Mouse (Mus musculus) embryonic fibroblast, embryonic 13.5 days (primary cell): Measurements from ENCODE around the gene Nhlrc4. TPM values are rescaled to one million over a fixed set of nuclear protein-coding genes. Genes with fewer than 3 reads are reported as not detected.

Source experiments
- H3K27ac ChIP-seq: 2 replicates; pipeline ENCODE4 v1.5.1; 2012; ENCODE audit warnings: low read length, control low read depth, inconsistent platforms; ENCODE audit not compliant: insufficient read depth
- H3K4me1 ChIP-seq: 2 replicates; pipeline ENCODE4 v1.6.1; 2011; ENCODE audit warnings: low read length; ENCODE audit not compliant: control insufficient read depth, insufficient read depth
- H3K4me3 ChIP-seq: 2 replicates; pipeline ENCODE4 v1.5.1; 2011; ENCODE audit warnings: mild to moderate bottlenecking, control low read depth, low read length; ENCODE audit not compliant: insufficient read depth
- CTCF ChIP-seq: IDR thresholded peaks from 2 replicates; pipeline ENCODE4 v1.5.1; 2011; ENCODE audit warnings: mild to moderate bottlenecking, control low read depth, low read length, moderate library complexity, borderline replicate concordance; ENCODE audit not compliant: insufficient read depth
- POLR2A ChIP-seq: IDR thresholded peaks from 2 replicates; pipeline ENCODE4 v1.6.1; 2011; ENCODE audit warnings: low read depth, mild to moderate bottlenecking, control low read depth, low read length, moderate library complexity
- polyA plus RNA-seq: library from polyadenylated mRNA; stranded (reverse); fragments of >200 nt; gene quantifications from 2 replicates; pipeline ENCODE4 v1.2.4, GENCODE M21; 2011; ENCODE audit warnings: low read depth; ENCODE audit not compliant: missing spikeins, insufficient read length

Gene Nhlrc4
- polyA plus RNA-seq, 1 experiment: not detected

DNA sequence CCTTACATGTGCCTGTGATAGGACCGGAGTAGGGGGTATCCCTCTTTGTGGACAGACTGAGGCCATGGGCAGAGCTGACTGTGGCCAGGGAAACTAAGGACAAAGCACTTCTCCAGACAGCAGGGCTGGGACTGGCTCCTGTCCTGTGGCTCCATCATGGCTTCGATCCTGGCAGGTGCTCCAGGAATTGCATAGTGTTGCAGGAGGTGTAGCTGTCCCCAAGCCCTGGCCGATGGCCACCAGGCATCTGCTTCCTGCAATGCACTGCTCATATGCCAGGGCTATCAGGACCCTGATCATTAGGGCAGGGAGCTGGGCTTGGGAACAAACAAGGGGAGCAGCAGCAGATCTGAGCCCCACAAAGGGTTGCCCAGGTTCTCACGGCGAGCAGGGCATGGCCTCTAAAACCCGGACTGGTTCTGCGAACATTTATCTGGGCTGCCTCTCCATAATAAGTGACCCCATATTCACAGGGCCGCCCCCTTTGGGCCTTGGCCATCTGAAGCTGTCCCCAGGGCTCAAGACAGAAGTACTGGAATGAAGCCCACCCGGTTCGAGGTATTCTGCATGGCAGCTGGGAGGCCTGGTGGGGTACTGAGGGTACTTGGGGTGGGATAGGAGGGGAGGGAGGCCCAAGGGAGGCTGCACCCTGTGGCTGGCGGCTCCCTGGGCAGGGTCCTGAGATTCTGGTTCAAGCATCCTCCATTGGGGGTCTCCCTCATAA, 14.2 kb upstream of the Nhlrc4 start:
- Histone ChIP-seq H3K4me1 (no peaks in the 10 kb centered on the region), H3K4me3 (no peak overlapping the region), H3K27ac (no peak overlapping the region)
- TF ChIP-seq POLR2A (no peak), CTCF (no peak)

GRCm38 (mm10) chr17:25957586-25958051, 12.9 kb upstream of the Nhlrc4 start:
- no peaks in the 10 kb centered on the region for H3K4me1 ChIP-seq
- no peak overlapping the region for H3K27ac ChIP-seq
- H3K4me3 ChIP-seq: no peak overlapping the region
- TF ChIP-seq CTCF: no peak
- no peak for TF ChIP-seq POLR2A

GRCm38 (mm10) chr17:25956631-25957030, 11.9 kb upstream of the Nhlrc4 start:
- no peak overlapping the region for H3K4me3 ChIP-seq
- H3K27ac ChIP-seq: no peak overlapping the region
- no peaks in the 10 kb centered on the region for H3K4me1 ChIP-seq
- TF ChIP-seq POLR2A (no peak), CTCF (no peak)

DNA sequence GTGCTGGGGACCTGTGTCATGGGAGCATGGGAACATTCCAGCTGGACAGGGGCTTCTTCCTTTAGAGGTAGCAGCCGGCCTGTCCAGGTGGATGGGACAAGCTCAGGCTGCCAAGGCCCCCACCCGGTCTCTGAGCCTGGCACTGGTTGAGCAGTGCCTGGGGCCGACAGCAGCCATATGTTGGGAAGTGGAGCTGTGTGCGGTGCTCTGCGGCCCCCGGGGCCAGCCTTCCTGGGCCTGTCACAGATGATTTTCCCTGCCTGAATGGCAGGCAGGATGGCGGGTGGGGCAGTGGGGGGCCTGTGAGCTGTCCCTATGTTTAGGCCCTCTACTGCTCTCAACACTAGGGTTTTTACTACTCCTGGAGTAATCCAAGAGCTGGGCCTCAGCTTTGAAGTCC, 11.4 kb upstream of the Nhlrc4 start:
- no peaks in the 10 kb centered on the region for H3K4me1 ChIP-seq
- H3K4me3 ChIP-seq: no peak overlapping the region
- H3K27ac ChIP-seq: no peak overlapping the region
- TF ChIP-seq POLR2A (no peak), CTCF (no peak)

DNA sequence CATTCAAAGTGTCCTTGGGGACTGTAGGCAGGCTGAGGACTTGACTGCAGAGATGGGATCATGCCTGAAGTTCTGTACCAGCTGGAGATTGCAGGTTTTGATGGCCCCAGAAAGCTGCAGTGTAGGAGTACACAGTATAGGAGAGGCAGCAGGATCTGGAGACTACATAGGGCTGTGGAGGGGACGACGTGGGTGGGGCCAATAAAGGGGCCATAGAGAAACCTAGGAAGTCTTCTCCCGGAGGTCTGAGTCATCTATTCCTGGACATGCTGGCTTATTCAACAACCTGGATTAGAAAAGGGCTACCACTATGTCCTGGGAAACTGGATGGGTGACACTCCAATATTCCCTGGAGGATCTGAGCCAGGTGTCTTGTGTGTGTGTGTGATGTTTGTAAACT, 11.0 kb upstream of the Nhlrc4 start:
- H3K4me1 ChIP-seq: no peaks in the 10 kb centered on the region
- H3K4me3 ChIP-seq: no peak overlapping the region
- H3K27ac ChIP-seq: no peak overlapping the region
- TF ChIP-seq POLR2A (no peak), CTCF (no peak)

GRCm38 (mm10) chr17:25954671-25955070, 9.9 kb upstream of the Nhlrc4 start:
- Histone ChIP-seq H3K4me1 (no peaks in the 10 kb centered on the region), H3K4me3 (no peak overlapping the region), H3K27ac (no peak overlapping the region)
- TF ChIP-seq CTCF (no peak), POLR2A (no peak)

GRCm38 (mm10) chr17:25953161-25953560, 8.4 kb upstream of the Nhlrc4 start:
- H3K4me1 ChIP-seq: no peaks in the 10 kb centered on the region
- no peak overlapping the region for H3K27ac ChIP-seq
- H3K4me3 ChIP-seq: no peak overlapping the region
- TF ChIP-seq CTCF (no peak), POLR2A (no peak)

- Histone ChIP-seq H3K4me3 (peak within 1 kb of the TSS; percentile 30), H3K27ac (no peak within 1 kb of the TSS), H3K4me1 (no peaks in the 10 kb centered on the region)
- TF ChIP-seq CTCF (no peak), POLR2A (no peak)
Measured at GRCm38 (mm10) chr17:25951803-25952623, 7.3 kb upstream of the Nhlrc4 start, which contains the start of gene A930017K11Rik. A930017K11Rik (minus strand) TSS chr17:25952565.

- no peak overlapping the region for H3K27ac ChIP-seq
Measured at GRCm38 (mm10) chr17:25951225-25951802, 6.6 kb upstream of the Nhlrc4 start.

DNA sequence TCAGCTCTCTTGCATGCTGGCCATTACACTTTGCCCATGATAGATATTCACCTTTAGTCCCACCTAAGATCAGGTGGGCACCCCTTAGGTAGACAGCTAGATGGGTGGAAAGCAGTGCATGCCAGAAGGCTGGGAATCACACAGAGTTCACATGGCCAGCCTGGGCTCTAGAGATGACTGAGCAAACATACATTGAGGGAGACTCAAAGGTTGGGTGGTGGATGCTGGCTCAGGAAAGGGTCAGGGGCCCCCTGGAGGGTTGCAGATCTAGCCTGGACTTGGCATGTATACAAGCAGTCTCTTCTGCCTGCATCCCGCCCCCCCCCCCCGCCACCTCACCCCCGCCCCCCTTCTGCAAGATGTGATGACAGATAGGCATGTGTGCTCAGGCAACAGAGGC, 5.9 kb upstream of the Nhlrc4 start:
- Histone ChIP-seq H3K4me3 (no peak overlapping the region), H3K27ac (no peak overlapping the region), H3K4me1 (no peaks in the 10 kb centered on the region)
- TF ChIP-seq CTCF (no peak), POLR2A (no peak)

More at GRCm38 (mm10) chr17:25951225-25951802, 6.6 kb upstream of the Nhlrc4 start:
- peak overlapping the region; percentile 30 for H3K4me3 ChIP-seq
- H3K4me1 ChIP-seq: no peaks in the 10 kb centered on the region
- no peak for TF ChIP-seq CTCF
- no peak for TF ChIP-seq POLR2A
